Mouse (Mus musculus): ENCODE measurements around the gene Gm20388.

DNA sequence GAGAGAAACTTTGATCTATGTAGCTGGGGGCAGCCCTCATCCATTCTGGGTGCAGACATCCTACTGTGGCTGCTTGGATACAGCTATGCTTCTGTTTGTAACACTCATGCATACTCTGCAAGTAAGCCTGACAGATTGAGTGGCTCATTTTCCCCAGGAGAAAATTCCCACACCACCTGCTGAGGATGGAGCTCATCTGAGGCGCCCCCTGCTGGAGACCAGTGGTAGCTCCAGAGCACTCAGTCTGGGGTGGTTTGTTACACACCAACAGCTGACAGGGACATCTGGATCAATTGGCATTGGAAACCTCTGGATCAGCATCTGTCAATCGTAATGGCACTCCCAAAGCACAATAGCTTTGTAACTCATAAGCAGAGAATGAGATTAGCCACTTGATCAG lies 2749.4 kb downstream of the Gm20388 start:
- TF ChIP-seq ZNF384 (IDR thresholded peaks at IDR 0.05; ENCODE audit: low read depth, low read length) (no peak), CHD2 (IDR thresholded peaks at IDR 0.05; ENCODE audit: low read depth, low read length) (no peak), ZC3H11A (IDR thresholded peaks at IDR 0.05; ENCODE audit: borderline replicate concordance, low read depth, low read length) (peak; percentile 19; the same call in 1 of the 2 replicates)
